Mouse (Mus musculus) hindbrain, embryonic 16.5 days (tissue): ENCODE measurements around the gene Ift140. TPM values are rescaled to one million over a fixed set of nuclear protein-coding genes. Genes with fewer than 3 reads are reported as not detected.
A peak's percentile ranks its signal among the peaks of the same experiment; 100 is the strongest.

Experiments
- ATAC-seq: fragments of 200-750 bp; cut with Nextera tagmentation; 2 replicates; pipeline ENCODE4 v1.8.0; 2017; ENCODE audit warnings: moderate TSS enrichment, moderate library complexity
- H3K27ac ChIP-seq: fragments of 300-500 bp; sonication (generic); 2 replicates; pipeline ENCODE4 v1.5.1; 2014; ENCODE audit warnings: low read depth, mild to moderate bottlenecking, control low read depth, low read length, moderate library complexity
- H3K27me3 ChIP-seq: fragments of 300-500 bp; sonication (generic); replicated peaks from 2 replicates; pipeline ENCODE4 v1.6.1; 2014; ENCODE audit warnings: low read length; ENCODE audit not compliant: control insufficient read depth, insufficient read depth
- H3K36me3 ChIP-seq: fragments of 300-500 bp; sonication (generic); 2 replicates; pipeline ENCODE4 v1.6.1; 2014; ENCODE audit warnings: mild to moderate bottlenecking, low read length, moderate library complexity, mixed read lengths; ENCODE audit not compliant: control insufficient read depth, insufficient read depth
- H3K4me1 ChIP-seq: fragments of 300-500 bp; sonication (generic); 2 replicates; pipeline ENCODE4 v1.6.1; 2014; ENCODE audit warnings: low read depth, low read length; ENCODE audit not compliant: control insufficient read depth, insufficient read depth
- H3K4me2 ChIP-seq: fragments of 300-500 bp; sonication (generic); 2 replicates; pipeline ENCODE4 v1.6.1; 2014; ENCODE audit warnings: mild to moderate bottlenecking, low read length, control low read depth, moderate library complexity
- H3K4me3 ChIP-seq: fragments of 300-500 bp; sonication (generic); 2 replicates; pipeline ENCODE4 v1.5.1; 2014; ENCODE audit warnings: mild to moderate bottlenecking, low read length, control low read depth, moderate library complexity
- H3K9ac ChIP-seq: fragments of 300-500 bp; sonication (generic); 2 replicates; pipeline ENCODE4 v1.6.1; 2014; ENCODE audit warnings: low read depth, mild to moderate bottlenecking, control low read depth, low read length, moderate library complexity
- H3K9me3 ChIP-seq: fragments of 300-500 bp; sonication (generic); 2 replicates; pipeline ENCODE4 v1.6.1; 2014; ENCODE audit warnings: mild to moderate bottlenecking, low read length, moderate library complexity; ENCODE audit not compliant: control insufficient read depth
- WGBS: fragments of 180-500 bp; shearing (Covaris S2); extraction: QIAGEN DNeasy Blood & Tissue Kit; methylation state at CpG from one replicate; pipeline ENCODE4 v1.1.7; 2014; 5-methylcytosine and 5-hydroxymethylcytosine counted together
- polyA plus RNA-seq: library from polyadenylated mRNA; unstranded; fragments of >200 nt; fragmentation: Nextera tagmentation; extraction: Ambion mirVana; gene quantifications from 2 replicates; pipeline ENCODE4 v1.2.1, GENCODE M21; 2015

The Ift140 gene
- polyA plus RNA-seq, 1 experiment from 2014 or later: 17.1 TPM

- Histone ChIP-seq H3K4me2 (no peak overlapping the region), H3K27me3 (no peaks in the 10 kb centered on the region), H3K27ac (no peak overlapping the region), H3K9ac (no peak overlapping the region), H3K9me3 (no peaks in the 10 kb centered on the region), H3K4me1 (no peaks in the 10 kb centered on the region), H3K4me3 (no peak overlapping the region), H3K36me3 (peaks cover 3% of the 10 kb centered on the region; the same call in 1 of the 2 replicates)
- 91% methylated on average over 7 of the region's 7 CpGs for WGBS
- no peak for ATAC-seq
Observed at GRCm38 (mm10) chr17:25066595-25066994, 50.7 kb downstream of the Ift140 start.

- Histone ChIP-seq H3K27ac (no peak overlapping the region), H3K36me3 (no peaks in the 10 kb centered on the region), H3K4me2 (no peak overlapping the region), H3K27me3 (no peaks in the 10 kb centered on the region), H3K4me1 (no peaks in the 10 kb centered on the region), H3K4me3 (no peak overlapping the region), H3K9me3 (no peaks in the 10 kb centered on the region), H3K9ac (no peak overlapping the region)
- no peak for ATAC-seq
- WGBS: 81% methylated on average over 8 of the region's 8 CpGs
Observed at GRCm38 (mm10) chr17:25067442-25067851, 51.6 kb downstream of the Ift140 start.

GRCm38 (mm10) chr17:25068690-25069089, 52.8 kb downstream of the Ift140 start:
- H3K4me2 ChIP-seq: no peak overlapping the region
- no peaks in the 10 kb centered on the region for H3K9me3 ChIP-seq
- no peaks in the 10 kb centered on the region for H3K4me1 ChIP-seq
- no peak overlapping the region for H3K4me3 ChIP-seq
- H3K36me3 ChIP-seq: no peaks in the 10 kb centered on the region
- H3K27ac ChIP-seq: no peak overlapping the region
- no peak for ATAC-seq
- H3K9ac ChIP-seq: no peak overlapping the region
- 73% methylated on average over 2 of the region's 2 CpGs for WGBS
- H3K27me3 ChIP-seq: no peaks in the 10 kb centered on the region

DNA sequence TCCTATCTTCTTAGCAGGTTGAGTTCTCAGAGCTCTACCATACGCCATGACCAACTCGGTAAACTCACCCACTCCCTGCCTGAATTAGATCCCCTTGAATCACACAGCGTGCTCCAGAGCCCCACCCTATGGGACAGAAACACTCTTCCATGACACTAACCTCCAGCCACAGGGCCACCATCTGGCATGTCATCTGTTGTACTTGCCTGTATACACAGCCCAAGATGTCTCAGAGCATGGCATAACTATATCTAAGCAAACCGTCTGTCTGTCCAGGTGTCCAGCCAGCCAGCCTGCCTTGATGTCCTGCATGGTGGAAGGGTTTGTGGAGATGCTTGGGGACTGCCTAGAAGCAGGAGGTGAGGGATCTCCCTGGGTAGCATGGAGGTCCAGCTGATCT, 61.0 kb downstream of the Ift140 start:
- no peak overlapping the region for H3K4me2 ChIP-seq
- peaks cover 9% of the 10 kb centered on the region for H3K4me1 ChIP-seq
- 80% methylated on average over 4 of the region's 4 CpGs for WGBS
- H3K4me3 ChIP-seq: no peak overlapping the region
- peak overlapping the region; percentile 63 for H3K27ac ChIP-seq
- H3K9ac ChIP-seq: no peak overlapping the region
- ATAC-seq: no peak
- no peaks in the 10 kb centered on the region for H3K27me3 ChIP-seq
- H3K9me3 ChIP-seq: no peaks in the 10 kb centered on the region
- no peaks in the 10 kb centered on the region for H3K36me3 ChIP-seq

DNA sequence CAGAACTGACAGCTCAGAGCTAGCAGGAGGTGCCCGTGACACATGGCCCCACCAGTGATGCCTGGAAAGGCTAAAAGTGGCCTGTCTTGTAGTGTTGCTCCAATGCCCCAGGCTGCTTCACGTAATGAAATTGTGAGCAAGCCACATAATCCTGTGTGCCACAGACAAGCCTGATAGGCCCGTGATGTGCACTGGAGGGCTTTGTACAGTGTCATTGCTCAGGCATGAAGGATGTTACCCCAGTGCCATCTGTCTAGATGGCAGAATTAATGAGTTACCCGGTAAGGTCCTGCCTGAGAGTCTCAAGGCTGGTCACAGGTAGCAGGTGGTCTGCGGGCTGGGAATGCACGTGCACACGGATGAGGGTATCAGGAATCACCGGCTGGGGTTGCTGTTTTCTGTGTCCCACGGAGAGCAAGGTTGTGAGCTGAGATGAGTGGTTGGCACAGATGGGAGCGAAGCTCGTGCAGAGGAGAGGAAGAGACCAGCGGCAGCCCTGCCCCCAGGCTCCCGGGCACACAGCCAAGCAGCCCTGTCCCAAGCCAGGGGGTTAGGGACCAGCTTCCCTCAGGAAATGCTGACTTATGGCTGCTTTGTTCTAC, 62.0 kb downstream of the Ift140 start:
- Histone ChIP-seq H3K27ac (peak overlapping the region; percentile 63), H3K36me3 (no peaks in the 10 kb centered on the region), H3K4me2 (peak overlapping the region; percentile 31), H3K9me3 (no peaks in the 10 kb centered on the region), H3K27me3 (no peaks in the 10 kb centered on the region), H3K4me1 (peaks cover 9% of the 10 kb centered on the region), H3K9ac (peak overlapping the region; percentile 20; the same call in 1 of the 2 replicates), H3K4me3 (peak overlapping the region; percentile 2; the same call in 1 of the 2 replicates)
- WGBS: 42% methylated on average over 13 of the region's 13 CpGs
- peak; percentile 88 for ATAC-seq

DNA sequence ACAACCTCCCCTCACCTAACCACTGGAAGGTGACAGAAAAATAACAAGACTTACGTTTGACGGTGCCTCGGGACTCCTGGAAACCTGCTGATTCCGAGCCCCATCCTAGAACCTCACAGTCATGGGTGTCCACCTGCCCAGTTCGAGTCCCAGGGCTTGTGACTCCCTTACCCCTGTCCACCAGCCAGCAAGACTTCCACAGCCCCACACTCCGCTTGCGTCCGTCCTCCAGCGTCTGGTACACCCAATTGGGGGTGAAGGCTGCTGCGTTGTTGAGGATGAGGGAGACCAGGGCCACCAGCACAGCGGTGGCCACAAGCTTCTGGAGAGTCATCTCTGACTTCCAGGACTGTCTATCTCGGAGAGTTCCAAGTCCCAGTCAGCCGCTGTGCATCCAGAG, 64.3 kb downstream of the Ift140 start:
- H3K27ac ChIP-seq: no peak overlapping the region
- H3K27me3 ChIP-seq: no peaks in the 10 kb centered on the region
- no peaks in the 10 kb centered on the region for H3K36me3 ChIP-seq
- H3K4me1 ChIP-seq: peaks cover 9% of the 10 kb centered on the region
- H3K4me2 ChIP-seq: 0 out of 2 replicates have a peak overlapping the region, but pooled peaks have one; percentile 10
- WGBS: 82% methylated on average over 13 of the region's 13 CpGs
- no peak for ATAC-seq
- peak overlapping the region; percentile 13 for H3K4me3 ChIP-seq
- H3K9ac ChIP-seq: peak overlapping the region; percentile 9; the same call in 1 of the 2 replicates
- H3K9me3 ChIP-seq: no peaks in the 10 kb centered on the region

DNA sequence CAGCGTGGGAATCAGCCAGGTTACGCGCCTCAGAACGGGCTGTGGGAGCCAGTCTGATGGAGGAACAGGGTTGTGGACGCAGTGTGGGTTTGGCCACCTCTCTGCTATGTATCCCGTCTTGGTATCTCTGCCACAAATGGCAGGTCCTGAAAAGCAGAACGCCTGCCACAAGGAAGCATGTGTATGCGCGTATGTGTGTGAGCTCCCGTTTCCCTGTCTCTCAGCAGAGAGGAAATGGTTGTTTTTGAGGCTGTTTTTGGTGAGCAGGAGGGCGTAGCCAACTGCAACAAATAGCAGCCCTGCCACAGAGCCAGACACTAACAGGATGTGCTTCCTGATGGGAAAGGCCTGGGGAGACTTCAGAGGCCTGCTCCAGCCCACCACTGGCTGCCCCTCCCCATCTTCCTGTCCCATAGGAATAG, 65.1 kb downstream of the Ift140 start:
- no peak overlapping the region for H3K9ac ChIP-seq
- H3K36me3 ChIP-seq: no peaks in the 10 kb centered on the region
- 0 out of 2 replicates have a peak overlapping the region, but pooled peaks have one; percentile 10 for H3K4me2 ChIP-seq
- H3K27ac ChIP-seq: no peak overlapping the region; the same call in 1 of the 2 replicates
- no peak for ATAC-seq
- WGBS: 90% methylated on average over 11 of the region's 11 CpGs
- peak overlapping the region; percentile 13 for H3K4me3 ChIP-seq
- no peaks in the 10 kb centered on the region for H3K9me3 ChIP-seq
- no peaks in the 10 kb centered on the region for H3K27me3 ChIP-seq
- peaks cover 9% of the 10 kb centered on the region for H3K4me1 ChIP-seq

GRCm38 (mm10) chr17:25082081-25082847, 66.4 kb downstream of the Ift140 start:
- Histone ChIP-seq H3K4me3 (no peak overlapping the region), H3K9me3 (no peaks in the 10 kb centered on the region), H3K4me2 (no peak overlapping the region), H3K4me1 (peaks cover 9% of the 10 kb centered on the region), H3K27ac (0 out of 2 replicates have a peak overlapping the region, but pooled peaks have one; percentile 1), H3K36me3 (no peaks in the 10 kb centered on the region), H3K27me3 (no peaks in the 10 kb centered on the region), H3K9ac (no peak overlapping the region)
- no peak for ATAC-seq
- WGBS: 77% methylated on average over 14 of the region's 14 CpGs

DNA sequence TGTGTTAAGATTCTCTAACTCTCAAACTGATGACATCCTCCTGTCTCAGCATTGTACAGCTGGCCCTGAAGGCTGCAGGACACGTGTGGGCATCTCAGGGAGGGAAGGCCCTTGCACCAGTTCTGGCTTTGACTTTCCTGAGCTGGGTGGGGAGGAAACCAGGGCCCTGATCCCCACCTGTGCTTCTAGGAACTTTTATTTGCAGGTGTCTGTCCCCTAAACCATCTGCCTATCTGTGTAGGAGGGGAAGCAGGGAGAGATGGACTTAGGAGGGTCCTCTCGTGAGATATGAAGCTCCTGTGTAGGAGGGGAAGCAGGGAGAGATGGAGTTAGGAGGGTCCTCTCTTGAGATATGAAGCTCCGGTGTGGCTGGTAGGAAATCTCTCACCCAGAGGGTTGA, 67.0 kb downstream of the Ift140 start:
- H3K4me1 ChIP-seq: peaks cover 8% of the 10 kb centered on the region
- H3K27me3 ChIP-seq: no peaks in the 10 kb centered on the region
- H3K27ac ChIP-seq: no peak overlapping the region

More for the DNA sequence above, 67.0 kb downstream of the Ift140 start:
- Histone ChIP-seq H3K9ac (no peak overlapping the region), H3K4me3 (no peak overlapping the region), H3K4me2 (no peak overlapping the region), H3K36me3 (0 out of 2 replicates have a peak, but pooled peaks cover 2% of the 10 kb centered on the region), H3K9me3 (no peaks in the 10 kb centered on the region)
- WGBS: 67% methylated on average over 3 of the region's 3 CpGs
- ATAC-seq: no peak
